Comparison of ENCODE assay signal across 26 mouse cellular contexts in the genomic region with DNA sequence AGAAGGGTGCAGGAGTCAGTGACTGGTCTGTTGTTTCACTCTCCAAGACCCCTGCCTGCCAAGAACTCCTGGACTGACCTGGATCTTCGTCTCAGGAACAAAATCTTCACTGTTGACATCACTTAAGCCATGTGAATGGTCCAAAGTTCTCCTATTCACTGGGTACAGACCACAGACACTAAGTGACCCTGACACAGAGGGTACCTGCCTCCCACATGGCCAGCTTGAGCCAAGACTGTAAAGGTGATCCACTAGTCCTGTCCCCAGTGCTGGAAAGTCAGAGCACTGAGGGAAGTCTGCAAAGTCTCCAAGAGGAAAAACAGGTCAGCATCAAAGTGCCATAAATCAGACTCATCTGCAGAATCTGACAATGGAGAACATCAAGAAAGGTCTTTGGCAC. TPM values are rescaled to one million over a fixed set of nuclear protein-coding genes. Genes with fewer than 3 reads are reported as not detected.
"Had no signal": no experiment of that assay in that cellular context is flagged by ENCODE, and none has a peak within 500 bp of the region (broad histone marks: within the 10 kb centered on the region; RNA-seq: fewer than 3 reads in every experiment).

No protein-coding gene starts in this region.

- H3K27ac ChIP-seq: midbrain, embryonic 10.5 days; midbrain, embryonic 13.5 days; midbrain, embryonic 15.5 days; neural tube, embryonic 13.5 days; neural tube, embryonic 15.5 days had no signal

- H3K9ac ChIP-seq: lung, embryonic 14.5 days; midbrain, embryonic 13.5 days; midbrain, embryonic 15.5 days; neural tube, embryonic 13.5 days; neural tube, embryonic 15.5 days had no signal

- H3K27me3 ChIP-seq: midbrain, embryonic 13.5 days; midbrain, embryonic 15.5 days; neural tube, embryonic 15.5 days had no signal

- ATAC-seq: midbrain, embryonic 13.5 days; midbrain, embryonic 15.5 days had no signal

- H3K4me3 ChIP-seq: midbrain, embryonic 10.5 days; midbrain, embryonic 13.5 days; midbrain, embryonic 15.5 days; myocyte; neural tube, embryonic 13.5 days; neural tube, embryonic 15.5 days had no signal

- H3K9me3 ChIP-seq: midbrain, embryonic 10.5 days; midbrain, embryonic 13.5 days; midbrain, embryonic 15.5 days; neural tube, embryonic 13.5 days; neural tube, embryonic 15.5 days had no signal

- DNase-seq: lung, adult 18-20 months; lung, embryonic 14.5 days; lung, postnatal 10 days; lung, postnatal 4 days; retina, postnatal 1 day; right cerebral cortex, adult 18-20 months; right cerebral cortex, postnatal 25 days; right cerebral cortex, postnatal 4 days; spleen, adult 18-20 months; thymus, adult 18-20 months; thymus, postnatal 14 days; thymus, postnatal 36 days had no signal

- H3K4me2 ChIP-seq: lung, embryonic 14.5 days; midbrain, embryonic 13.5 days; midbrain, embryonic 15.5 days; neural tube, embryonic 13.5 days; neural tube, embryonic 15.5 days had no signal

RNA-seq across cellular contexts. Expression of gene Stpg3, which starts 6.8 kb away (rescaled TPM):
- total RNA-seq: megakaryocyte, adult 5-6 weeks had no signal
- polyA plus RNA-seq: liver, embryonic 16.5 days; lung, embryonic 14.5 days; midbrain, embryonic 10.5 days; midbrain, embryonic 13.5 days; midbrain, embryonic 15.5 days; myocyte; neural tube, embryonic 11.5 days; neural tube, embryonic 15.5 days; small intestine, adult 2 months; stomach, embryonic 14.5 days; thymus, postnatal 0 days had no signal

RNA-seq across cellular contexts. Expression of gene Fam166a, which starts 11.0 kb away (rescaled TPM):
- total RNA-seq: megakaryocyte-erythroid progenitor cell, adult 5-6 weeks had no signal
- polyA plus RNA-seq: liver, embryonic 16.5 days; midbrain, embryonic 13.5 days; neural tube, embryonic 11.5 days; neural tube, embryonic 15.5 days; stomach, embryonic 14.5 days; stomach, embryonic 16.5 days had no signal
